Mouse (Mus musculus): ENCODE measurements at regions not wholly inside any gene's neighbourhood (a gene's known extent, or its start where the extent isn't known, plus 50 kb on each side); places are given as distances from the start of the nearest gene placed in this dataset.

GRCm38 (mm10) chr12:68871259-68871658, 287.7 kb downstream of the Rps29 start:
- H3K27me3 ChIP-seq (ENCODE audit: control insufficient read depth, insufficient read depth, low read length, poor library complexity, severe bottlenecking), result no peaks in the 10 kb centered on the region
- no peak overlapping the region for H3K4me3 ChIP-seq (ENCODE audit: low read depth, low read length)
- H3K9me3 ChIP-seq (replicated peaks; ENCODE audit: control insufficient read depth, insufficient read depth, low read length, poor library complexity, severe bottlenecking), result no peaks in the 10 kb centered on the region
- TF ChIP-seq EP300 (IDR thresholded peaks at IDR 0.05; ENCODE audit: insufficient read depth, low read depth, low read length) (no peak), POLR2A (IDR thresholded peaks at IDR 0.05; ENCODE audit: insufficient read depth, low read length) (no peak), CTCF (IDR thresholded peaks at IDR 0.05; ENCODE audit: low read depth, low read length) (no peak)
- H3K36me3 ChIP-seq (ENCODE audit: control insufficient read depth, insufficient read depth, low read length, poor library complexity, severe bottlenecking), result no peaks in the 10 kb centered on the region
- no peaks in the 10 kb centered on the region for H3K4me1 ChIP-seq (ENCODE audit: control insufficient read depth, insufficient read depth, low read length)
- no peak overlapping the region for H3K27ac ChIP-seq (ENCODE audit: insufficient read depth, low read length)
- no peak overlapping the region for H3K9ac ChIP-seq (ENCODE audit: low read depth, poor library complexity, severe bottlenecking)

GRCm38 (mm10) chr12:68862991-68863356, 296.0 kb downstream of the Rps29 start:
- TF ChIP-seq CTCF (IDR thresholded peaks at IDR 0.05; ENCODE audit: low read depth, low read length) (no peak), EP300 (IDR thresholded peaks at IDR 0.05; ENCODE audit: insufficient read depth, low read depth, low read length) (no peak), POLR2A (IDR thresholded peaks at IDR 0.05; ENCODE audit: insufficient read depth, low read length) (no peak)
- Histone ChIP-seq H3K4me1 (ENCODE audit: control insufficient read depth, insufficient read depth, low read length) (no peaks in the 10 kb centered on the region), H3K9ac (ENCODE audit: low read depth, poor library complexity, severe bottlenecking) (no peak overlapping the region), H3K4me3 (ENCODE audit: low read depth, low read length) (no peak overlapping the region), H3K27me3 (ENCODE audit: control insufficient read depth, insufficient read depth, low read length, poor library complexity, severe bottlenecking) (no peaks in the 10 kb centered on the region), H3K36me3 (ENCODE audit: control insufficient read depth, insufficient read depth, low read length, poor library complexity, severe bottlenecking) (no peaks in the 10 kb centered on the region), H3K27ac (ENCODE audit: insufficient read depth, low read length) (no peak overlapping the region), H3K9me3 (replicated peaks; ENCODE audit: control insufficient read depth, insufficient read depth, low read length, poor library complexity, severe bottlenecking) (no peaks in the 10 kb centered on the region)

- Histone ChIP-seq H3K9ac (ENCODE audit: low read depth, poor library complexity, severe bottlenecking) (no peak overlapping the region), H3K4me1 (ENCODE audit: control insufficient read depth, insufficient read depth, low read length) (no peaks in the 10 kb centered on the region), H3K27ac (ENCODE audit: insufficient read depth, low read length) (no peak overlapping the region), H3K4me3 (ENCODE audit: low read depth, low read length) (no peak overlapping the region), H3K9me3 (replicated peaks; ENCODE audit: control insufficient read depth, insufficient read depth, low read length, poor library complexity, severe bottlenecking) (no peaks in the 10 kb centered on the region), H3K36me3 (ENCODE audit: control insufficient read depth, insufficient read depth, low read length, poor library complexity, severe bottlenecking) (no peaks in the 10 kb centered on the region), H3K27me3 (ENCODE audit: control insufficient read depth, insufficient read depth, low read length, poor library complexity, severe bottlenecking) (no peaks in the 10 kb centered on the region)
- no peak for TF ChIP-seq CTCF (IDR thresholded peaks at IDR 0.05; ENCODE audit: low read depth, low read length)
- TF ChIP-seq POLR2A (IDR thresholded peaks at IDR 0.05; ENCODE audit: insufficient read depth, low read length), result no peak
- no peak for TF ChIP-seq EP300 (IDR thresholded peaks at IDR 0.05; ENCODE audit: insufficient read depth, low read depth, low read length)
Observed at GRCm38 (mm10) chr12:68862313-68862990, 296.5 kb downstream of the Rps29 start.

- H3K9ac ChIP-seq (ENCODE audit: low read depth, poor library complexity, severe bottlenecking), result no peak overlapping the region
- no peak overlapping the region for H3K27ac ChIP-seq (ENCODE audit: insufficient read depth, low read length)
- no peaks in the 10 kb centered on the region for H3K9me3 ChIP-seq (replicated peaks; ENCODE audit: control insufficient read depth, insufficient read depth, low read length, poor library complexity, severe bottlenecking)
- no peak overlapping the region for H3K4me3 ChIP-seq (ENCODE audit: low read depth, low read length)
- no peaks in the 10 kb centered on the region for H3K4me1 ChIP-seq (ENCODE audit: control insufficient read depth, insufficient read depth, low read length)
- no peaks in the 10 kb centered on the region for H3K36me3 ChIP-seq (ENCODE audit: control insufficient read depth, insufficient read depth, low read length, poor library complexity, severe bottlenecking)
- no peaks in the 10 kb centered on the region for H3K27me3 ChIP-seq (ENCODE audit: control insufficient read depth, insufficient read depth, low read length, poor library complexity, severe bottlenecking)
- no peak for TF ChIP-seq POLR2A (IDR thresholded peaks at IDR 0.05; ENCODE audit: insufficient read depth, low read length)
Observed at GRCm38 (mm10) chr12:68860332-68860731, 298.7 kb downstream of the Rps29 start.

DNA sequence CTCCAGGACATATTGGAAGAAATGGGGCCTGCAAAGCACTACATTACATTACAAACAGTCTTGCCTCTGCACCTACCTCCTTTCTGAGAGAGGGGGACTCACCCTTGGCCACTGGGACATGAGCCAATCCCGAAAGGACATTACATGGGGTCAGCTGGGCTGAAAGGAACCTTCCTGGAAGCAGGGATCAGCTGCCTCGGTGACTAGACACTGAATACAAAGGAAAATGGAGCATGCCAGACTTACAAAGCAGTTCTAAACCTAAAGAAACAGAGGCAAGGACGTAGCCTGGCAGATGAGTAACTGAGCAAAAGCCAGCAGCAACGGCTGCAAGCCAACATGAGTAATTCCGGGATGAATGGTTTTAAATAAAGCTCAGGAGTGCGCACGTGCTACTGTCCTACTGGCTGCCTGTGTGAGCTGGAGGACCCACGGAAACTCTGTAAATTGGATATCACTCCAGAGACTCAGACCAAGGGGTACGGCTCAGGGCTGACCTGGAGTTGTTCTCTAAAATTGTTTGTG, 309.3 kb downstream of the Rps29 start:
- H3K9me3 ChIP-seq (replicated peaks; ENCODE audit: control insufficient read depth, insufficient read depth, low read length, poor library complexity, severe bottlenecking), result no peaks in the 10 kb centered on the region
- H3K27me3 ChIP-seq (ENCODE audit: control insufficient read depth, insufficient read depth, low read length, poor library complexity, severe bottlenecking), result no peaks in the 10 kb centered on the region
- no peaks in the 10 kb centered on the region for H3K4me1 ChIP-seq (ENCODE audit: control insufficient read depth, insufficient read depth, low read length)
- H3K9ac ChIP-seq (ENCODE audit: low read depth, poor library complexity, severe bottlenecking), result no peak overlapping the region
- H3K27ac ChIP-seq (ENCODE audit: insufficient read depth, low read length), result no peak overlapping the region
- H3K36me3 ChIP-seq (ENCODE audit: control insufficient read depth, insufficient read depth, low read length, poor library complexity, severe bottlenecking), result no peaks in the 10 kb centered on the region
- TF ChIP-seq POLR2A (IDR thresholded peaks at IDR 0.05; ENCODE audit: insufficient read depth, low read length), result no peak
- TF ChIP-seq CTCF (IDR thresholded peaks at IDR 0.05; ENCODE audit: low read depth, low read length), result no peak
- no peak for TF ChIP-seq EP300 (IDR thresholded peaks at IDR 0.05; ENCODE audit: insufficient read depth, low read depth, low read length)
- H3K4me3 ChIP-seq (ENCODE audit: low read depth, low read length), result no peak overlapping the region

- Histone ChIP-seq H3K27me3 (ENCODE audit: control insufficient read depth, insufficient read depth, low read length, poor library complexity, severe bottlenecking) (no peaks in the 10 kb centered on the region), H3K4me1 (ENCODE audit: control insufficient read depth, insufficient read depth, low read length) (no peaks in the 10 kb centered on the region), H3K9ac (ENCODE audit: low read depth, poor library complexity, severe bottlenecking) (no peak overlapping the region), H3K4me3 (ENCODE audit: low read depth, low read length) (no peak overlapping the region), H3K9me3 (replicated peaks; ENCODE audit: control insufficient read depth, insufficient read depth, low read length, poor library complexity, severe bottlenecking) (no peaks in the 10 kb centered on the region), H3K27ac (ENCODE audit: insufficient read depth, low read length) (no peak overlapping the region), H3K36me3 (ENCODE audit: control insufficient read depth, insufficient read depth, low read length, poor library complexity, severe bottlenecking) (no peaks in the 10 kb centered on the region)
- no peak for TF ChIP-seq CTCF (IDR thresholded peaks at IDR 0.05; ENCODE audit: low read depth, low read length)
- no peak for TF ChIP-seq POLR2A (IDR thresholded peaks at IDR 0.05; ENCODE audit: insufficient read depth, low read length)
- no peak for TF ChIP-seq EP300 (IDR thresholded peaks at IDR 0.05; ENCODE audit: insufficient read depth, low read depth, low read length)
Observed at GRCm38 (mm10) chr12:68840815-68841214, 318.2 kb downstream of the Rps29 start.

All from ES-Bruce4 (cell line).